Mouse (Mus musculus): ENCODE data around the gene Kdm2a.

Kdm2a gene

DNA sequence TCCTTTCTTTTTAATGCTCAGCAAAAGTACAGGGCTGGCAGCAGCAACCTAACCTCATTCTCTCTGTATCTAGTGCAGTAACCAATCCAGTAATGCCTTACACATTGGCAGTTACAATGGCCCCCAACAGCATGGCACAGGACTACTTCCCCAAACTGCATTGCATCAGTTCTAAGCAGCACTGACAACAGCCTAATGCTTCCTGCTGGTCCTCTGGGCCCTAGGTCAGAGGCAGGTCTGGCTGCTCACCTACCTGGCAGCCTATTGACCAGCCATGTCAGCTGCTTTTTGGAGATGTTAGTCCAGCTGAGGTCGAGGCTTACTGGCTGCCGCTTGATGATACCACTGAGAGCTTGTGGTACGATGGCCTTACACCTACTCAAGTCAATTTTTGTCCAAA lies 76.0 kb downstream of the Kdm2a start:
- CTCF ChIA-PET: interaction anchor here in 2 of 4 experiments (0.7 to 4.1 kb wide), 5 partner anchors 11 to 265 kb away, joined by 3 to 21 read pairs (median 4); partner anchors contain the start of gene Cdk2ap2 (in 1 of the 2)
- POLR2A ChIA-PET: interaction anchor here (0.6 to 3.0 kb wide), 10 partner anchors 8 to 932 kb away, joined by 3 to 26 read pairs (median 4); partner anchors contain the start of gene Ankrd13d (in 1 of the 4)

DNA sequence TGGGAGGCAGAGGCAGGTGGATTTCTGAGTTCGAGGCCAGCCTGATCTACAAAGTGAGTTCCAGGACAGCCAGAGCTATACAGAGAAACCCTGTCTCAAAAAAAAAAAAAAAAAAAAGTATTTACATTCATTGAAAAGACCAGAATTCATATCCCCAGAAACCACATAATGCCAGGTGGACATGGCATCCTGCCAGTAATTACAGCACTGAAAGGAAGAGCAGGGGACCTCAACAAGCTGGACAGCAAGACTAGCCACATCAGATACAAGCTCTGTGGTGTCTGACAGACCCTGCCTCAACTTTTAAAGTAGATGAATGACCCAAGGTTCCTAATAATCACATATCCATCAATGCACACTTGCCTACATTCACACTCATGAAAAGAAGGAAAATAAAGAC lies 76.5 kb downstream of the Kdm2a start:
- ChIA-PET POLR2A (interaction anchor here (0.6 to 3.0 kb wide), 18 partner anchors 9 to 933 kb away, joined by 3 to 26 read pairs (median 4); partner anchors contain the start of gene Ankrd13d (in 1 of the 4)), CTCF (interaction anchor here (0.7 to 4.1 kb wide), 9 partner anchors 9 to 830 kb away, joined by 3 to 21 read pairs (median 4); partner anchors contain the start of gene Cdk2ap2 (in 1 of the 4))

DNA sequence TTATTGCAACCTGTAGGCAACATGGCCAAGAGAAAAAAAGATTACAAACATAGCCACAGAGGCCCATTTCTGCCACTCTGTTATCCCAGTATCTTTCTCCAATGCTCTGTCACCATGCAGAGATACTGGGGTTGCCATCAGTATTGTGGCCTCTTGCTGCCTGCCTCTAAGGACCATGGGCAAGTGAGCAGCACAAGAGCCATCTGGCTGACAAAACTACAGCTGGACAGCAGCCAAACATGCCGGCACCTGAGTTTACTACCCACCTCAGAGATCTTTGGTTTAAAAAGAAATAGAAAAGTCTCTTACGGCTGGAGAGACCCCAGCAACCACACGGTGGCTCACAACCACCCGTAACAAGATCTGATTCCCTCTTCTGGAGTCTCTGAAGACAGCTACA lies 78.8 kb downstream of the Kdm2a start:
- ChIA-PET CTCF (interaction anchor here in 1 of 4 experiments (4.1 kb wide), 1 partner anchor 14 kb away, joined by 21 read pairs; no protein-coding TSS in a partner anchor), POLR2A (interaction anchor here in 2 of 4 experiments (0.7 to 4.0 kb wide), 4 partner anchors 9 to 19 kb away, joined by 4 to 21 read pairs (median 12); no protein-coding TSS in a partner anchor)

DNA sequence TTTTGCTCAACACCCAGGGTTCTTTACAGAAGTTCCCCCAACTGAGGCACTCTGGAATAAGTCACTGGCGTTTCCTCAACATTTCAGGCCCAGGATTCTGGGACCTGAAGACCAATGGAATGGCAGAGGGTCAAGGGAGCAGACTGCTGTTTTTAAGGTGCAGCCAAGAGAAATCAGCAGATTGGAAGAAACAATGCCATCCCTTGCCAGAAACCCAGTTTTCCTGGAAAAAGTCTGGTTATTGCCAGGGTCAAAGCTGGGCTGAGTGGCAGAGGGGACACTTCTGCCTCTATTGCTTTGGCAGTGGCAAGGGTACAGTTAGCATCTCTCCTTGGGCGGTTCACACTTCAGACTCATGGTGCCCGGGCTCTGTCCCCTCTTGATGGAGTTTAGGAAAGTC lies 80.9 kb downstream of the Kdm2a start:
- ChIA-PET POLR2A (interaction anchor here in 2 of 4 experiments (0.9 to 4.0 kb wide), 4 partner anchors 9 to 16 kb away, joined by 3 to 21 read pairs (median 12); no protein-coding TSS in a partner anchor), CTCF (interaction anchor here in 1 of 4 experiments (1.2 kb wide), 1 partner anchor 24 kb away, joined by 3 read pairs; no protein-coding TSS in a partner anchor)

DNA sequence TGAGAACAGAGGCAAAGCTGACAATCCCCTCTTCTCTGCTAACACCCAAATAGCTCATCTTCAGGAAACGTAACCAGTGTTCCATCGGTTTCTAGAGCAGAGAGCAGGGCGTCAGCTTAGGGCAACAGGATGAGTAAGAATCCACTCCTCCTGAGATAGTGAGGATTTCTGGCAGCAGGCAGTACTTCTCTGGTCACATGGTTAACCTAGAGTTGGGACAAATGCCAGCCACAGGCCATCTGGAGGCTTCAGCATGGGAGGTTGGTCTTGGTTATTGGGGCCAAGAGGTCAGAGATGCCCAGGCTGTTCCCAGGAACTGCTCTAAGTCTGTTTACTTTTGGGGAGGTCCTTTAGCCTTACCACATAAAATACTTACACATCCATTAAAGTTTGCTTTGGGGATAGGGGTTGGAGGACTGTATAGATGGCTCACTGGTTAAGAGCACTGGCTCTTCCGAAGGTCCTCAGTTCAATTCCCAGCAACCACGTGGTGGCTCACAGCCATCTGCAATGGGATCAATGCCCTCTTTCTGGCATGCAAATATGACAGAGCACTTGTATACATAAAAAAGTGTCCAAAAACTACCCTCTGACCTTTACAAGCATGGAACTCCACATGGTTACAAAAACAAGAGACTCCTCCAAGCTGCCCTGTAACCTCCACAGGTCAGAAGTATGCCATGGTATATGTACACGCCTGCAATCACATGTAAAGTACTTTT lies 82.7 kb downstream of the Kdm2a start:
- POLR2A ChIA-PET: interaction anchor here in 2 of 4 experiments (0.6 to 4.0 kb wide), 6 partner anchors 9 to 268 kb away, joined by 3 to 21 read pairs (median 5); no protein-coding TSS in a partner anchor
- CTCF ChIA-PET: no interaction called here

DNA sequence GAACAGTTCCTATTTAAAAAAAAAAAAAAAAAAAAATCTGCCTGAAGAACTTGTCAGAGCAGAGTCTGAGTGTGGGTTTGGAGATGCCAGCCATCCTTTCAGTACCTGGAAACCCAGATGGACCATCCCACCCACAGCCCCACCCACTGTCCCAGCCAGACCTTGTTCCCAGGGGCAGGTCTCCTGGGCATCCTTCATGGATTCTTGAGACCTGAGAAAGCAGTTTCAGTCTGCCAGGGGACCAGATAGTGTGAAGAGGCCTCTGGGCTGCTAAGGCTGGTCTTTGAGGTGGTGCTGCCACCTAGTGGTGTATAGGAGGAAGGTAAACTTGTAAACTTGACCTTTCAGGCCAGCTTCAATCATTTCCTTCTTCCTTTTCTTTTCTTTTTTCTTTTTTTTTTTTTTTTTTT lies 88.3 kb downstream of the Kdm2a start:
- POLR2A ChIA-PET: interaction anchor here (0.6 to 0.9 kb wide), 9 partner anchors 9 to 189 kb away, joined by 3 to 10 read pairs (median 3); partner anchors contain the start of genes AC109138.7 (in 1 of the 4) and Clcf1 (in 1 of the 4)

DNA sequence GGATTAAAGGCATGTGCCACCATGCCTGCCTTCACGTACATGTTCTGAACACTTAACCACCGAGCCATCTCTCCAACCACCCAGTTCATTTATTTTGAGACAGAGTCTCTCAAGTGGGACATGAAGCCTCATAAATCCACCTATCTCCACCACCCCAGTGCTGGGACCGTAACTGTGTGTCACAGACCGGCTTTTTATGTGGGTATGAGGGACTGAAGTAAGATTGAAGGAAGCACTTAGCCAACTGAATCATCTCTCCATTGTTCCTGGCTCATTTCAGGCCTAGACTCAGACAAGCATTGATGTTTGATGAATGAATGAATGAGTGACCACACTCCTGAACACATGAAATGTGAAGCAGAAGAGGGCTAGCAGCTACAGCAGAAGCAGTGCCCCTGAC lies 88.8 kb downstream of the Kdm2a start:
- CTCF ChIA-PET: interaction anchor here (0.6 to 2.4 kb wide), 26 partner anchors 9 to 764 kb away, joined by 3 to 9 read pairs (median 4); partner anchors contain the start of gene Ankrd13d (in 2 of the 4)
- POLR2A ChIA-PET: interaction anchor here in 3 of 4 experiments (0.6 to 0.7 kb wide), 5 partner anchors 8 to 189 kb away, joined by 3 to 8 read pairs (median 3); no protein-coding TSS in a partner anchor

More for the DNA sequence above, 88.3 kb downstream of the Kdm2a start:
- CTCF ChIA-PET: interaction anchor here (0.5 to 2.4 kb wide), 43 partner anchors 8 to 764 kb away, joined by 3 to 9 read pairs (median 4); partner anchors contain the start of genes Ankrd13d (in 2 of the 4), Rad9a (in 1 of the 4) and Ssh3 (in 1 of the 4)

DNA sequence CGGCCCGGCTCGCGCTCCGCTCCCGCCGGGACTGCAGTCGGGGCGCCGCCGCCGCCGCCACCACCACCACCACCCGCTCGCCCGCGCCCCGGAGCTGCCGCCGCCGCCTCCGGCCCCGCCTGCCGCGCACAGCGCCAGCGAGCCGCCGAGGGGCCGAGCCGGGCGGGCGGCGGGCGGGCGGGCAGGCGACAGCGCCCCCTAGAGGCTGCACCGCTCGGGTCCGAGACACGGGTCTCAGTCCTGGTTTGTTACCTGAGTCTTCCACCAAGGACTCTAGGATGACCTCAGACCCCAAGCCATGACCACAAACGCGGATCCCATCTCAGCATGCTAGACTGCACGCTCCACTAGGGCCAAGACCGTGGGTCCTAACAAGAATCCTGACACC lies 91.9 kb downstream of the Kdm2a start, which contains the start of gene Grk2:
TSS of gene Grk2 (minus strand) at position 33 of the 388 bp plus-strand sequence.
- POLR2A ChIA-PET: interaction anchor here (0.5 to 1.6 kb wide), 13 partner anchors 9 to 393 kb away, joined by 3 to 11 read pairs (median 4); partner anchors contain the start of genes Ankrd13d (in 2 of the 4), Ndufs8 (in 1 of the 4) and Rad9a (in 1 of the 4)
- CTCF ChIA-PET: interaction anchor here in 3 of 4 experiments (0.6 to 1.7 kb wide), 21 partner anchors 13 to 990 kb away, joined by 3 to 17 read pairs (median 4); partner anchors contain the start of genes Ankrd13d (in 2 of the 3) and Ssh3 (in 1 of the 3)

DNA sequence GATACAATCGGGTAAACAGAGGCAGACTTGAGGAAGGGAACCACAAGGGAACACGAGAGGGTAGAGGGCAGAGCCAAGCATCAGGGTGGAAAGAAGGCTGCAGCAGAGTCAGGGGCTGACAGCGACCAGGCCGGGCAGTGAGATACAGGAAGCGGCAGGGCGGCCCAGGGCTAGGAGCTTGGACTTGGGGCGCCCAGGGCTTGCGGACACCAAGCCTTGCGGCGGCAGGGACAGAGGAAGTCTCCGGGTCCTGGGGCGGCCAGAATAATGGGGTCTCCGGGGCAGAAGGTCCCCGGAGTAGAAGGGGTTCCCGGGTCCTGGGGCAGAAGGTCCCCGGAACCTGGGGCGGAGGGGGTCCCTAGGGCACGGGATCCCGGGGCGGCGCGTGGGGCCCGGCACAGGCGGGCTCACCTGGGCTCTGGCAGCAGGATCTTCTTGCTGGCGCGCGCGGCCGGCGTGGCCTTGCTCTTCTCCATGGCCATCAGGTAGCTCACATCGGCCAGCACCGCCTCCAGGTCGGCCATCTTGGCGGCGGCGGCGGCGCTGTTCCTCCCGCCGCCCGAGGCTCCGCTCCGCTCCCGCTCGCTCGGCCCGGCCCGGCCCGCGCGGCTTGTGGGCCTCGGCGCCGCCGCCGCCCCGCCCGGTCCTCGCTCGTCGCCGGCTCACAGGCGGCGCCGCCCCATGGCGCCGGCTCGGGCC lies 92.4 kb downstream of the Kdm2a start:
- CTCF ChIA-PET: interaction anchor here in 3 of 4 experiments (0.6 to 1.7 kb wide), 25 partner anchors 12 to 991 kb away, joined by 3 to 17 read pairs (median 3); partner anchors contain the start of genes Ankrd13d (in 3 of the 3) and Ssh3 (in 1 of the 3)
- POLR2A ChIA-PET: interaction anchor here (0.6 to 1.7 kb wide), 18 partner anchors 9 to 393 kb away, joined by 3 to 11 read pairs (median 4); partner anchors contain the start of genes Ankrd13d (in 2 of the 4), Ndufs8 (in 1 of the 4) and Pold4 (in 1 of the 4)

DNA sequence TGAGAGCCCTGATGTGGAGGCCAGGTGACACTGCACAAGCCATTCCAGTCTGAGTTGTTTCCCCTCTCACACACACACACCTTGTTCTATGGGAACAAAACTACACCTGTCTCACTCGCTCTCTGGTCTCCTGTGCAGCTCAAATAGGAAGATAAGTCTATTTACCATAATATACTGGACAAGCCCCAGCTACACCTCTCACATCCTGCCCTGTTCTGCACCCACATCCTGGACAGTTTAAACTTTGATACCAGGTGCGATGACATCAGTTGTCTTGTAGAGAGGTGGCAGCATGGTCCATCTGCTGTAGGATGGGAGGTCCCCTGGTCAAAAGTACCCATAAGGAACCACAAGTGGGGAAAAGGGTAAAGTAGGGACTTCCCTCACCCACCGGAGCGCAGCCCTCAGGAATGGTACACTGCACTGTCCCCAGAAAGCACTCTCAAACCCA lies 93.2 kb downstream of the Kdm2a start:
- CTCF ChIA-PET: interaction anchor here in 3 of 4 experiments (0.6 to 1.6 kb wide), 8 partner anchors 11 to 286 kb away, joined by 3 to 15 read pairs (median 5); partner anchors contain the start of gene Ankrd13d (in 2 of the 3)
- POLR2A ChIA-PET: interaction anchor here in 3 of 4 experiments (0.8 to 1.7 kb wide), 12 partner anchors 8 to 73 kb away, joined by 3 to 11 read pairs (median 4); partner anchors contain the start of genes Ankrd13d (in 2 of the 3) and Pold4 (in 1 of the 3)

DNA sequence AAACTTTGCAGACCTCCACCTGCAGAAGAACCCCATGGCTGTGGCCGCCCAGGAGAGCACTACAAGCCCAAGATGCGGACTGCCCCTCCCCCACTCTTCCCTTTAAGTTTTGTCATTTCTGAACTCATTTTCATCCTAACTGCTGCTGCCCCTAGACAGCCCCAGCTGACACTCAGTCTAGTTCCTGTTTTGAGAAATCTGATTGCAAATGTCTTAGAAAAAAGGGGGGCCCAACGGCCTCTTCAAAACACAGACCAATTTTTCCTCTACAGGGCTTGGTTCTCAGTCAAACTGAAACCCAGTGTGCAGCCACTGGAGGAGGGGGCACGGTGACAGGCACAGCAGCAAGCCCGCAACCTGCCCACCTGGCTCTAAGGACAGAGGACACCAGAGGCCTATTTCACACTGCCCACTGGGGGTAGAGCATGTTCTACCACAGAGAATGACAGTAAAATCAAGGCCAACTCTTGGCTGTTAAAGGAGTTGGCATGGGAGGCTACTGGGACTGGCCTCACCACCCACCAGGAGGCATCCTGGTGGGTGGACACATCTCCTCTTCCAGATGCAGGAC lies 93.7 kb downstream of the Kdm2a start:
- POLR2A ChIA-PET: interaction anchor here in 2 of 4 experiments (0.7 to 6.7 kb wide), 9 partner anchors 8 to 69 kb away, joined by 3 to 32 read pairs (median 5); partner anchors contain the start of gene Ankrd13d (in 1 of the 2)
- CTCF ChIA-PET: interaction anchor here in 2 of 4 experiments (0.6 to 2.1 kb wide), 5 partner anchors 14 to 80 kb away, joined by 3 to 7 read pairs (median 4); partner anchors contain the start of gene Ankrd13d (in 2 of the 2)

DNA sequence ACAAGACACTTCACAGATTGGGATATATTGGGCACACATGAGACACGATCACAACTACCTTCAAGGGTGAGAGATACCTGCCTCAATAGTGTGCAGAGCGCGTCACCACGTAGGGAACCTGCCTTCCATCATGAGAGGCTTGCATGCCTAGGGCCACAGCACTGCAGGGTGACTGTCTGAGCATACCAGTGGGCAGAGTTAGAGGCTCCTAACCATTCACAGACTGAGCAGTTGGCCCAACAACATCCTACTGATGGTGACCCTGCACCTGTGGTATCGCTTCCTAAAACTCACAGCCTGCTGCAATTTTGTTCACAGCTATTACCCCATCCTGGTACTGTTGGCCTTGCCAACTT lies 94.5 kb downstream of the Kdm2a start:
- CTCF ChIA-PET: interaction anchor here in 2 of 4 experiments (0.8 to 2.1 kb wide), 4 partner anchors 13 to 81 kb away, joined by 3 to 5 read pairs (median 3); no protein-coding TSS in a partner anchor
- POLR2A ChIA-PET: interaction anchor here in 2 of 4 experiments (0.7 to 6.7 kb wide), 10 partner anchors 9 to 206 kb away, joined by 3 to 32 read pairs (median 5); partner anchors contain the start of genes Ankrd13d (in 1 of the 2) and Cdk2ap2 (in 1 of the 2)

DNA sequence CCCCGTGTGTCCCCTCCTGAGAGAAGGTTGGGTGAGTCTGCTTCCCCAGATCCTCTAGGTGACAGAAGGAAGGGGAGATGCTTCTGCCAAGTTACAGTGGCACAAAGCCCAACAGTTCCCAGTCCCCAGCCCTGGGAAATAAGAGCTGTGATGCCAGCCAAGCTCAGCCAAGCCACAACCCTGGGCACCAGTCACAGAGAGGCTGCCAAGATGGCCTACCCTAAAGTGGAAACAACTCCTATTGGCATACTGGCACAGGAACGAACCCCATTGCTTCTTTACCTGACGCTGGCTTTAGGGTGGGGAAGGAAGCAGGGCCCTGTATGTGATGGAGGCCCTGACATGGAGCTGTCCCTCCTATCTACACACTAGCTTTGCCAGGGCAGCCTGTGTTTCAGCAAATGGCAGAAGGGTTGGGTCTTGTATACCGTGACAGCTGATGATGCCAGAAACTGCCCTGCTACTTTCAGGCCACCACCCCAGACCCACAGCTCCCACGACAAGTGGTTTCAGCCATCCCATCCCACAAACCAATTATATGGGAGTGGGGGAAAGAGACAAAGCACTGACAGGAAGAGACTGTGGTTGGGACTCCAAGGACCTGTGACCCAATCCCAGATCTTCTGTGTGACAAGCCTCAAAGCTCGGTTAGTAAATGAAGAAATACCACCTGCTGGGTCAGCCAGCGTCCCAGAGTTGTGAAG lies 95.0 kb downstream of the Kdm2a start:
- ChIA-PET CTCF (interaction anchor here in 2 of 4 experiments (0.8 to 2.1 kb wide), 5 partner anchors 13 to 114 kb away, joined by 3 to 5 read pairs (median 3); no protein-coding TSS in a partner anchor), POLR2A (interaction anchor here in 2 of 4 experiments (0.7 to 6.7 kb wide), 13 partner anchors 9 to 206 kb away, joined by 3 to 32 read pairs (median 5); partner anchors contain the start of genes Ankrd13d (in 1 of the 2), Cdk2ap2 (in 1 of the 2) and Ssh3 (in 1 of the 2))

DNA sequence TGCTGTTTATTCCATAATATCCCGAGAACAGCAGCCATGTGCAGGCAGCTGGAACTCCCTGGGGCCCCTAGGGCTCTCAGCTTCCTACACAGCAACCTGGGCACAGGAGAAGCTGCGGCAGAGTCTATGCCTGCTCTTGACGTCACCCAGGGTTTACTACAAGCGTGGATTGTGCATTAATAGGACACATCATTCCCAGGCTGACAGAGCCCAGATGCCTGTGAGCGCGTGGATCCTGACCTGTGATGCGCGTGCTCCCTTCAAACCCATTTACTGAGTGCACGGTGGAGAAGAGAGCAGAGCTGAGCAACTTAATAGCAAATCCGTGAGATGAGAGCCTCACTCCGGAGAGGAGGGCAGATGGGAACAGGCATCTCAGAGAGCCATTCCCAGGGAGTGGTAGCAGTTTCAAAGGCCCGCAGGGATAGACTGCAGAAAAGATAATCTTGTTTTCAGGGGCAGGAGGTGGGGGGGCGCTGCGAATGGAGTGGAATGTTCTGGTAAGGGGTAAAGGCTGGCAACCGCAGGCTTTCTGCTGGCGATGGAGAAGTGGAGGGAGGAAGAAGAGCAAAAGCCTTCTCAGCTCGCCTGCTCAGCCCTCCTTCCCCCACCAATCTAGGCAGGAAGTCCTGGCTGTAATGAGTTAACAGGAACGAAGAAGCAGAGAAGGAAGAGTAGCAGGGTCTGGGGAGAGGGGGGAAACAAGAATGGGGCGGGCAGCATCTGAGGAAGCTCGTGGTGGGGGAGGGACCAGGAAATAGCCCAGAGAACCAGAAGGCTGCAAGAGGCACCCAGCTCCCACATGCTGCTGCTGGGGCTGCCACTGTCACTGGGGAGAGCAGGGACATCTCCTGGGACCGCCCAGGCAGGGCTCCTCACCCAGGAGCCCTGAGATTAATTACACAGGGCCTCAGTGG lies 96.1 kb downstream of the Kdm2a start:
- ChIA-PET CTCF (interaction anchor here in 3 of 4 experiments (0.5 to 2.2 kb wide), 9 partner anchors 8 to 441 kb away, joined by 3 to 5 read pairs (median 4); partner anchors contain the start of gene Ankrd13d (in 1 of the 3)), POLR2A (interaction anchor here in 2 of 4 experiments (0.6 to 6.7 kb wide), 11 partner anchors 10 to 203 kb away, joined by 3 to 32 read pairs (median 4); partner anchors contain the start of genes Ankrd13d (in 1 of the 2) and Ssh3 (in 1 of the 2))

Data from embryonic stem cell, embryonic (primary cell).